Mouse (Mus musculus) layer of hippocampus, adult 2 months (tissue): ENCODE measurements around the gene Mark4. TPM values are rescaled to one million over a fixed set of nuclear protein-coding genes. Genes with fewer than 3 reads are reported as not detected.

Source experiments
- DNase-seq, 2 experiments: peaks; one replicate each; pipeline ENCODE4 v3.0.0; 2022; ENCODE audit warnings: low spot score in 2 of 2
- H3K27ac ChIP-seq: fragments of 200-600 bp; 2 replicates; pipeline ENCODE4 v1.8.1; 2022
- H3K4me3 ChIP-seq: fragments of 200-600 bp; 2 replicates; pipeline ENCODE4 v1.8.1; 2022; ENCODE audit warnings: mild to moderate bottlenecking
- CTCF ChIP-seq: fragments of 200-600 bp; conservative IDR thresholded peaks from 2 replicates; pipeline ENCODE4 v1.8.1; 2022; ENCODE audit warnings: antibody characterized with exemption, mild to moderate bottlenecking, moderate library complexity
- total RNA-seq, 2 experiments: library from RNA; stranded (reverse); gene quantifications; 2 replicates each; pipeline ENCODE4 v1.2.3; 2021

The Mark4 gene
- total RNA-seq, 2 experiments from 2014 or later = 92.9 to 99.6 TPM

GRCm38 (mm10) chr7:19464367-19465307 lies 6.0 kb upstream of the Mark4 start:
- DNase-seq = no peak
- Histone ChIP-seq H3K4me3 (peak overlapping the region; percentile 11; the same call in 1 of the 2 replicates), H3K27ac (peak overlapping the region; percentile 51; the same call in 1 of the 2 replicates)
- no peak for TF ChIP-seq CTCF

GRCm38 (mm10) chr7:19462884-19463381 lies 4.3 kb upstream of the Mark4 start, which contains the start of gene Exoc3l2:
TSS of gene Exoc3l2 (plus strand) at chr7:19463331.
- no peak for TF ChIP-seq CTCF
- no peak within 1 kb of the TSS for H3K27ac ChIP-seq
- no peak within 1 kb of the TSS for H3K4me3 ChIP-seq
- DNase-seq = no peak

- no peak for DNase-seq
- no peak for TF ChIP-seq CTCF
- Histone ChIP-seq H3K4me3 (no peak overlapping the region), H3K27ac (no peak overlapping the region)
Measured at GRCm38 (mm10) chr7:19462443-19462842, 3.8 kb upstream of the Mark4 start.

GRCm38 (mm10) chr7:19461488-19461887 lies 2.9 kb upstream of the Mark4 start:
- peak; percentile 68 to 85 for DNase-seq
- peak; percentile 97 for TF ChIP-seq CTCF
- H3K4me3 ChIP-seq = no peak overlapping the region
- no peak overlapping the region for H3K27ac ChIP-seq

GRCm38 (mm10) chr7:19460500-19460899 lies 1.9 kb upstream of the Mark4 start:
- H3K4me3 ChIP-seq = no peak overlapping the region
- no peak overlapping the region for H3K27ac ChIP-seq
- TF ChIP-seq CTCF = no peak
- DNase-seq = no peak

- no peak for TF ChIP-seq CTCF
- Histone ChIP-seq H3K27ac (peak overlapping the region; percentile 93), H3K4me3 (peak overlapping the region; percentile 91)
- no peak for DNase-seq
Measured at GRCm38 (mm10) chr7:19459144-19459870, 686 bp upstream of the Mark4 start.

- H3K27ac ChIP-seq = peak overlapping the region; percentile 93
- peak overlapping the region; percentile 91 for H3K4me3 ChIP-seq
- TF ChIP-seq CTCF = peak; percentile 66
- DNase-seq = peak in 1 of 2 experiments; percentile 47
Measured at GRCm38 (mm10) chr7:19458072-19458486, 542 bp downstream of the Mark4 start.

GRCm38 (mm10) chr7:19457414-19458071 lies 1.1 kb downstream of the Mark4 start:
- peak overlapping the region; percentile 93 for H3K27ac ChIP-seq
- DNase-seq = no peak
- TF ChIP-seq CTCF = no peak
- H3K4me3 ChIP-seq = peak overlapping the region; percentile 91

- peak overlapping the region; percentile 91 for H3K4me3 ChIP-seq
- peak; percentile 52 to 56 for DNase-seq
- peak overlapping the region; percentile 93; the same call in 1 of the 2 replicates for H3K27ac ChIP-seq
- TF ChIP-seq CTCF = peak; percentile 22
Measured at GRCm38 (mm10) chr7:19456628-19457027, 2.0 kb downstream of the Mark4 start.

- H3K27ac ChIP-seq = 0 out of 2 replicates have a peak overlapping the region, but pooled peaks have one; percentile 32
- no peak for DNase-seq
- H3K4me3 ChIP-seq = peak overlapping the region; percentile 91
- TF ChIP-seq CTCF = no peak
Measured at GRCm38 (mm10) chr7:19455819-19456495, 2.7 kb downstream of the Mark4 start.

GRCm38 (mm10) chr7:19455186-19455585 lies 3.4 kb downstream of the Mark4 start:
- no peak overlapping the region for H3K27ac ChIP-seq
- no peak overlapping the region for H3K4me3 ChIP-seq
- no peak for TF ChIP-seq CTCF
- DNase-seq = no peak

- no peak for TF ChIP-seq CTCF
- Histone ChIP-seq H3K27ac (peak overlapping the region; percentile 64), H3K4me3 (no peak overlapping the region)
- no peak for DNase-seq
Measured at GRCm38 (mm10) chr7:19449165-19449564, 9.5 kb downstream of the Mark4 start.
